Mouse (Mus musculus) gastrocnemius, postnatal 4 days (tissue): Measurements from ENCODE around the gene Nck2. TPM values are rescaled to one million over a fixed set of nuclear protein-coding genes. Genes with fewer than 3 reads are reported as not detected.

Experiments used
- DNase-seq, 2 experiments: peaks; one replicate each; pipeline ENCODE4 v3.0.0; 2021 to 2022; ENCODE audit warnings: low spot score in 2 of 2, mixed read lengths in 2 of 2
- long read RNA-seq, 2 experiments: library from polyadenylated mRNA; stranded (forward); transcript quantifications; one replicate each; pipeline ENCODE4 v2.0.0; 2021
- total RNA-seq, 2 experiments: library from RNA; stranded (reverse); gene quantifications; 2 replicates each; pipeline ENCODE4 v1.2.3; 2021

The Nck2 gene
- 10 to 100 TPM; 40.6 to 46.5 TPM for total RNA-seq
- long read RNA-seq, experiment 1, transcript Nck2-201 (5 exons, 2,772 nt): major isoform, 113 of 133 reads
- long read RNA-seq, experiment 1, partial matches to known transcripts: 9 of 133 reads
- long read RNA-seq, experiment 1, other reads (novel, unspliced or antisense): 9 of 133 reads
- long read RNA-seq, experiment 2, transcript Nck2-201 (5 exons, 2,772 nt): major isoform, 113 of 133 reads
- long read RNA-seq, experiment 2, partial matches to known transcripts: 10 of 133 reads
- long read RNA-seq, experiment 2, other reads (novel, unspliced or antisense): 10 of 133 reads

DNA sequence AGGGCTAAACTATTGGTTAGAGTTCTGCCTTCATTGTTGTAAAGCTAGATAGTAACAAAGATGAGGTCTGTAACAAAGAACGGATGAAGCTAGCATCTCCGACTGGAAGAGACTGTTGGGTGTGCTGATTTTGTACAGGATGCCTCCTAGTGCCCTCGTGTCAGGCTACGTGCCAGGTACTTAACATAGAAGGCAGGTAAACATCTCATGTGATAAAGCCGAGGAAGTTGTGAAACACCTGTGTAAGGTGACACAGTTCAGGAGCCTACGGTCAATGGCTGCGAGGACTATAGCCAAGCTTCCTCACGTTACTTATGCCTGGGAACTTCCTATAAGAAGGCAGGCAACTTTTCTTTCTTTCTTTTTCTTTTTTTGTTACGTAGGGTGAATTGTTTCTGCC is at the start of gene Nck2:
Gene Nck2 (plus strand): TSS at position 49 of the 400 bp plus-strand sequence.
- no peak for DNase-seq

DNA sequence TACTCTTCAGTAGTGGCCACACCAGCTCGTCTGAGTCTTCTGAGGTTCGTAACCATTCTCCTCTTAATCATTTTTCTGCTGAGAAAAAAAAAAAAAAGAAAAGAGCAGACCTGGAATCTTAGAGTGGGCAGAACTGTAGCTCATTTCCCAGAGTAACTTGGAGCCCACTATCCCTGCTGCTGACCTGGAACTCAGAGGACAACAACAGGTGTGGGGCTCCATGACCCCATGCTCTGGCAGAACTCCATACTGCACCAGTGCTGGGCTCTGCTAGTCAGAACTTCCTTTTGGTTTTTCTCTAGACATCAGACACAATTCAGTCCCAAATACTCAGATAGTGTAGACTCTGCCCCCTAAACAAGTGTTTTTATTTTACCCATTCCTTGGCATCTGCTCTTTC is 49.3 kb upstream of the Nck2 start:
- no peak for DNase-seq

DNA sequence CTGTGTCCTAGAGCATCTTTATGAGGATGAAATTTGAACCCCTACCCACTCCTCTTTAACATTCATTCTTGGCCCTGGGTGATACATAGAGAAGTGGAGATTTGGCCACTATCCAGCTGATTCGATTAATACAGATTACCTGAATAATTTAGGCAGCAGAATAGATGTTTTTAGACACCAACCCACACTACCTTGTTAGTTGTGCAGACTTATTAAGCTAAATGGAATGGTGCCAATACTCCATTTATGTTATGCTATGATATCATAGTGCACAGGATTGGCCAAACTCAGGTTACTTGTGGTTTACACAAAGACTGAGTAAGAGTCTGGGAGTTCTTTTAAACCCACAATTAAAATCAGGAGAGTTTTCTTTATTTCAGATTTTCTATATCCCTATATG is 48.6 kb upstream of the Nck2 start:
- DNase-seq: no peak

DNA sequence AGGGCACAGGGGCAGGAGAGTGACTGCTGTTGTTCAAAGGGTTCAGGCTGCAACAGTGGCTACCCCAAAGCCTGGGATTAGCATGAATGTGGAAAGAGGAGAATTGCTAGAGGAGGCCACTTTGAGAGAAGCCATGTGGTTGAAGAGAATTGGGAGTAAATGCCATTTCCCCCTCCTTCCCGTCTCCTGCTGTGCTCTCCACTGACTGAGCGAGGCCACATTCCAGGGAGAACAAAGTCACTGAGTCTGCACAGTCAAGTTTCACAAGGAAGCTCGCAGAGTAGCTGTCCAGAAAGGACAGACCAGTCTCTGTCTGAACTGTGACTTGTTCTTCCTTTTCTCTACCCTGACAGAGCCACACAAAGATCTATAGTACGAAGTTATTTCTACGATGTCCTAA is 47.9 kb upstream of the Nck2 start:
- no peak for DNase-seq

DNA sequence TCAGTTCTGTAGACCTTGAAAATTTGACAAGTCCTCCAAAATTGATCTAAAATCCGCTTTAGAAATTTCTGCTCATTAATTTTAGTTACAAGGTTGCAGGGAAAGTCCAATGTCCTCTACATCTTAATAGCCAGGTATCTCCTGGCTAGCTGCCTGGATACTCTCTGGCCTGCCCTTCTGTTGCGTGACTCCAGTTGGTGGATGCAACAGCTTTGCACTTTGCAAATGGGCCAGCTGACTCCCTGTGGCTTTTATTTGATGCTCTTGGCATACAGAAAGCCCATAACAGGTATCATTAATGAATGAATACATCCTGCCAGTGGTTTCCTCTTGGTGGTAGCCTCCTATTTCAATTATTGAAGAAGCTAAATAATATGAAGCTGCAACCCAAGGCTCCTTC is 47.3 kb upstream of the Nck2 start:
- no peak for DNase-seq

DNA sequence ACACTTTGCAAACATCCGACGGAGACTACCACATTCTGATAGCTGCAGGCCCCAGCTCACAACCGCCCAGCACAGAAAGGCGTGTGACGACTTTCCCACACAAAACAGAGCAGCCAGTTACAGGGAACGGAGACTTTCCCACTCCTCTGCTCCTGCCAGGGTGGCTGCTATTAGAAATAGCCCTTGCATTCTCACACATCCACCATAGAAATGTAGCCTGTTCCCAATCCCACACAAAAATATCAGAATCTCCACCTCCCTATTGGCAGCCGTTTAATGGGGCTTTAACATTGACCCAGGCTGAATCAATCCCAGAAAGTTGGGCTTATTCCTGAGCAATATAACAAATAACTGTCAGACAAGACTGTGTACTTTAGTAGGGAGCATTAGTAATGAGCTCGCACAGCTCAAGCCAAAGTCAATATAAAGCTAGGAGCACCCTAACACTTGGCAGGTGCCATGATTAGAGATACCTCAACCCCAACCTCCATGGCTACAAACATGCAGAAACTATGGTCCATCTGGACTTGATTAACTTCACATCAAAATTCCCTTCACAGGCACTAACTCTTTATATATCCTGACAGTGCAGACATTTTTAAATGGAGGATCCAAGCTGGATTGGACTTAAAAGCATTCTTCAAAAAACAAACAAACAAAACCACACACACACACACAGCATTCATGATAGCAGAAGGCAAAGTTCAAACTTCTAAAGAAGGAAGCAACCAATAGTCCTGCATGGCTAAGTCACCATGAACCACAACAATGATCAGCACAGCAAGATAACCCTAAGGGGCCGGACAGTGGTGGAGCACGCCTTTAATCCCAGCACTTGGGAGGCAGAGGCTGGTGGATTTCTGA is 45.4 kb upstream of the Nck2 start:
- DNase-seq: no peak

DNA sequence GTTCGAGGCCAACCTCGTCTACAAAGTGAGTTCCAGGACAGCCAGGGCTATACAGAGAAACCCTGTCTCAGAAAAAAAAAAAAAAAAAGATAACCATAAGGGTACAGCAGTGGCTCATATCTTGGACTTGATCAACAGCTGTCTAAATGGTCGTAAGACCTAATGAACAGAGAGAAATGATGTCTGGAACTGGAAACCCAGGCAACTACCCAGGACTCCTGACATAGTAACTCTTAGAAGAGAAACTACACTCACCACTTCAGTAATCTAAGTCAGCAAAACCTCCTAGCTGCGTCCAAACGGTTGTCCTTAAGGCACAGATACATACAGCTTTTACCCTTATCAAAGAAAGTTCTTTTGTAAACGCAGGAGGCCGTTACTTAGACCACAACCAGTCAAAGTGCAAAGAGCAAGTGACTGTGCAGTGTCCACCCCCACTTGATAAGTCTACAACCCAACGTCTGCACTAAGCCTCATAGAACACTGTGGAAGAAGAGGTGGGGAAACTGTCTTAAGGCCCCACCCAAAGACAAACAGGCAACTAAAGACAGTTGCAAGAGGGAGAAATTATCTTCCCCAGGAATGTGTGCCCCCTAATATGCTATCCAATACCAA is 44.7 kb upstream of the Nck2 start:
- no peak for DNase-seq

DNA sequence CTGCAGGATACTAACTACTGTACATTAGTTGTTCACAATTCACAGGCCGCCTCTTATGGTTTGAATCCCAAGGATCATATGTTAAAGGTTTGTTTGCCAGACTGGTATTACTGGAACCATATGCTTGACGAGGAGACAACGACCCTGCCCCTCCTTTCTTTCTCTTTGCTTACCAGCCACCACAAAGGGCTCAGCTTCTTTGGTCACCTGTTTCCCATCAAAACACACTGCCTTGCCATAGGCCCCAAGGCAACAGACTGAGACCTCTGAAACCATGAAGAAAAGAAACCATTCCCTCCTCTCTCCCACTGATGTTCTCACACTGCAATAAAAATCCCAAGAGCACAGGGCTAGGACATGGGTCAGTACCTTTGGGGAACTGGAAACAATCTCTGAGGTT is 43.7 kb upstream of the Nck2 start:
- no peak for DNase-seq

DNA sequence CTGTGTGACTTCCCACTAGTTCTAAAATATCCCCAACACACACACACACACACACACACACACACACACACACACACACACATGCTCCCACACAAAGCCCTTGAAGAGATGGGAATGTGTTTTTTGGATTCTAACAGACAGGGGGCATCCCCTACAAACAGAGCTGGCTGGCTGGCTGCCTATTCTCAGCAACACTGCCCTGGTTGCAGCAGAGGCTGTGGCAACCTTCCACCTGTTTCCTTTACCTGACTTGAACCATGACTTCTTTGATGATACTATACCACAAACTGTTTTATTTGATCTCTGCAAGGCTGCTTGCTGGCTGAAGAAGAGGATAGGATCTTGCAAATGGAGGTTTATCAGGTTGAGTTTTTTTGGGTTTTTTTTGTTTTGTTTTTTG is 41.0 kb upstream of the Nck2 start:
- no peak for DNase-seq

DNA sequence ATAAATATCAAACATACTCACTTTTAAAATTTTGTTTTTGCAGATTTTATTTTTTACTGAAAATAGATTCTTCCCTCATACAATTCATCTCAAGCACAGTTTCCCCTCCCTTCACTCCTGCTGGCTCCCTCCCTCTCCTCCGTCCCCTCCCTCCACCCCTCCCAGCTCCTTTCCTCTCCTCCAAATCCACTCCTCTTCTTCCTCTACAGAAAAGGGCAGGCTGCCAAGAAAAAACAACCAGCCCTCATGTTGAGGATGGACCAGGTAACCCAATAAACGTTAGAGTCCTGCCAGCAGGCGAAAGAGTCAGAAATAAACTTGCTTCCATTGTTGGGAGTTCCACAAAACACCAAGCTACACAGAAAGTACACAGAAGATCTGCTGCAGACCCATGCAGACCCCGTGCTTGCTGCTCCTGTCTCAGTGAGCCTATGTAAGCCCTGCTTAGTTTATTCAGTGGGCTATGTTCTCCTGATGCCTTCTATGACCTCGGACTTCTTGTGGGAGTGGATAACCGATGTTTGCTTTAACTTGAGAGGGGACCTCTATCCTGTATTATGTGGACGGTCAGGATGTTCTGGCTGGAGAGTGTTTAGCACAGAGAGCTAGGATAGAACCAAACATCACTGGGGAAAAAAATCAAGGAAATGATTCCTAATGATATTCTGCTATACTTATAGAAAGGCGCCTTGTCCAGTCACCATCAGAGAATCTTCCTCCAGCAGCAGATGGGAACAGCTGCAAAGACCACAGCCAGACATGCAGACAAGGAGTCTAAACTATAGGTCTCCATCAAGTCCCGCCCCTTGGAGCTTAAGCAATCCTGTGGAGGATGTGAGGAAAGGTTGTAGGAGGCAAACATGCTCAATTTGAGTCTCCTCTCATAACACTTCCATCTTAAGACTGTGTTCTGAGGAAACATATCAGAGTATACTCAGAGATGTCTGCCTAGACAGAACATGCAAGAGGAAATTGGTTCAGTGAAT is 39.4 kb upstream of the Nck2 start:
- DNase-seq: no peak

DNA sequence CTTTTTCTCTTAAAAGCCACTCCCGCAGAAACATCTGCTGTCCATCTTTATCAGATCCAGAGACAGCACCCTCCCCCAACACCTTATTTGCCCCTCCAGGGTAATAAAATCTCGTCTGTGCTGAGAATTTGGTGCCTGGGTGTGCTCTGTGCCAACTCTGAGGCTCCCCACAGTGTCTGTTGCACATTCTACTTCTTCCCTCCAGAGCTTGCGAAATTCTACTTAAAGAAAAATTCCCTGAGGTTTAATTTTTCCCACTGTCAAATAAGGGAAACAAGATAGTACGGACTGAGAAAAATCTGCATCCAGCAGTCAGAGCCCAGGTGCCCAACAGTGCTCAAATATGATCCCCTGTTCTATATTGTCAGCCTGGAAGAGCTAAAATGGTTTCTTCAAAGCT is 35.4 kb upstream of the Nck2 start:
- DNase-seq: no peak

DNA sequence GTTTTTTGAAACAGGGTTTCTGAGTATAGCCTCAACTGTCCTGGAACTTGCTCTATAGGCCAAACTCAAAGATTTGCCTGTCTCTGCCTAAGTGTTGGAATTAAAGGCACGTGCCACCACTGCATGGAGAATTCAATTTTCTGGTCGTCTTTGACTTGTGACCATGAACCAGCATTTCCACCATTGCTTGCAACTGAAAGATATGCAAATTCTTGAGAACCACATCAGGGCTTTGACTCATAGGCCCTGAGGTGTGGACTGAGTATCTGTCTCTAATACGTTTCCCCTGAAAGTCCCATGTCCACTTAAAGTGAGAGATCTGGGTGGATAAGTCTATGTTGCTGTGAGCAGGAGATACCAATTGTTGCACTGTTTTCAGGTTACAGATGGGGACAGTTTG is 31.6 kb upstream of the Nck2 start:
- DNase-seq: no peak

DNA sequence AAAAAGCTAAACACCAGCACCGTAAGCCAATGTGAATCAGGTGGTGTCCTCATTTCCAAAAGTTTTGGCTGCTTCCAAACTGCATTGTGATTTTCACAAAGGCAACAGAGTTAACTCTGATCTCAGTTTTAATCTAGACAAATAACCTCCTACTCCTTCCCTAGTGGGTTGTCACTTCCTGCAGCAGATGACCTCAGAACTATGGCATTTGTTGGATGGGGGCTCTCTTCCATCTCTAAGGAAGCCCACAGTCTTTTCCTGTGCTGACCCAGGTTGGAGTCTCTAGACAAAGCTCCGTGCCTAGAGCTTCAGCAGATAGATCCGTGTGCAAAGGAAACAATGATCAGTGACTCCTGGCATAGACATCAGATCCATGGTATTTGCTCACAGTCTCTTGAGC is 31.1 kb upstream of the Nck2 start:
- DNase-seq: no peak

DNA sequence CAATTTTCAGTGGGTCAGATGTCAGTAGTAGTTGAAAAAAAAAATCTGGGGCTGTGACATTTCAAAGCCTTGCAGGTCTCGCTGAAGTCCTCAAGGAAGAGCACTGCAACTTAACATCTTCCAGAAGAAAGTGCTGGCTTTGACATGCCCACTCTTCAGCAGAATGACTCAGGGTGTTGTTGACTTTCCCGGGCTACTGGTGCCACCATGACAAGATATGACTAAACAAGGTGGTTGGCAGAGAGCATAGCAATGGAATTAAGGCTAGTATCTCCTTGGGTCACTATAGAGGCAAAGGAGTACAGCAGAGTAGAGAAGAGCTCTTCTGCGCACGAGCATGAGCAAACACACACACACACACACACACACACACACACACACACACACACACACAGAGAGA is 30.6 kb upstream of the Nck2 start:
- DNase-seq: no peak

DNA sequence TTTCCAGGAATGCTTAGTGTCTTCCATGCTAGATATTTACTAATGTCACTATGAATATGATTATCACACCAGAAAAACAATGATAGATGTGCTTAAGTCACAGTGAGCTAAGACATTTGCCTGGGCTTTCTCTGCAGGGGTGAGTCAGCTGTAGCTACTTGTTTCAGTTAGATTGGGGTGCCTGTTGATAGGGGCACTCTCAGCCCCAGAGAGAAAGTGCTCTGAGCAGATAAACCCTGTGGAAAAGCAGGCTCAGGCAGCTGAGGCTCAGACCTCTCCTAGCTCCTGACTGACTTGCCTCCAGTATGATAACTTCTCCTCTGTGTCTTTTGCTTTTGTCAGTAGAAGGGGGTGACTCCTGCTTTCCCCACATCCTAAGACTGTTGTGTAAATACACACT is 30.2 kb upstream of the Nck2 start:
- no peak for DNase-seq

DNA sequence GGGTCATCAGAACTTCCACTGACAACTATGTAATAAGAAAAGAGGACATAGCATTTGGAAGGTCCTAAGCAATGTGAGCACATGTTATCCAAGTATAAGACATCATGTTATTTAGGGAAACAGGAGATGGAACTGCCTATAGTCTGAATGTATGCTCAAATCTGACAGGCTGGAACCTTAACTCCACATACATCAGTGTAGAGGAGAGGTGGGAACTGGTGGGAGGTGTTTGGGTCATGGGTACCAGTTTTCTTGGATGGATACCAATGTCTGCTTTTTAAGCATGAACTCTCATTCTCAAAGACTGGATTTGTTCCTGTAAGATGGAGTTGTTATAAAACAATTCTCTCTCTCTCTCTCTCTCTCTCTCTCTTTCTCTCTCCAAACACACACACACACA is 29.4 kb upstream of the Nck2 start:
- DNase-seq: no peak

DNA sequence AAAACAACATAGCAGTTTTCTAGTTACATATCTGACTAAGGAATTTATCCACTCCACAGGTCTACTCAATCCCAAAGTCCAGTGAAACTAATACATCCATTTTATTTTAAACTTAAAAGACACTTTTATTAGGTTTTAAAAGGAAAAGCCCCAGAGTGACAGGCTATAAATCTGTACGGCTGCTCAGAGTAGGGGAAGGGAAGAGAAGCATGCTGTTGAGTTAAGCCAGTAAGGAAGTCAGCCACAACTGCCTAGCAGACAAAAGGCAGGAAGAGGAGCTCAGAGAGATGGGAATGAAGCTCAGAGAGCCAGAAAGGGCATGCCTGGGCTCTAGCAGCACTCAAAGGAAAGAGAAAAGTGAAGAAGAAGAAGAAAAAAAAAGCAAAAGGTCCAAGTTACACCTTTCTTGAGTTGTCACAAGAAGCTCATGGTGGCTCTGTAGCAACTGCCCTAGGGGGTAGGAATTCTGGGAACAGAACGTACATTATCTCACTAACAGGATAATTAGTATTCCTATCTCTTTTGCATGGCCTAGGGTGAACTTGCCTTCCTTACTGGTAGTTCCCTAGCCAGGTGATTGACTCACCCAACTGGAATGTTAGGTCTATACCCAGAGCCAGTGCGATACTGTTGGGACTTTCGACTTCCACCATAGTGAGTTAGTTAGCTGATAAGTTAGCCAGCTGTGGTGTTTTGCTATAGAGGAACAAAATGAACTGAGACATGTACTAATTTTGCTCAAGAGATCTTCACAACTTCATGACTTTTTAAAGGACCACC is 21.2 kb upstream of the Nck2 start:
- DNase-seq: no peak

DNA sequence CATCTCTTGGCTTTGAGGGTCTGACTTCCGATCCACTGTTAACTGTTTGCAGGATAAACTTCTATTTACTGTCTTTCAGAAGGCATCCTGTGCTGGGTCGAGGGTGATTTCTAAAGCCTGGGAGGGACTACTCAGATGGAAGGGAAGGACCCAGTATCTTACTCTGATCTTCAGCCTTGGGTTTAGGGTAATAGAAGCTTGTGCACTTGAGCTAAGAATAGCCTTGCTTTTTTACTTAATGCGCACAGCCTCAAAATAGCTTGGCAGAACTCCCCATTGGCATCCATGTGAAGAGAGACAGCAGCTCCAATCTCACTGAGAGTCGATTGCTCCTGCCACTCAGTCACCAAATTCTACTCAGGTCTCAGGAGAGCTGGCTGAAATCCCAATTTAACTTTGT is 17.9 kb upstream of the Nck2 start:
- peak in 1 of 2 experiments; percentile 16 for DNase-seq

DNA sequence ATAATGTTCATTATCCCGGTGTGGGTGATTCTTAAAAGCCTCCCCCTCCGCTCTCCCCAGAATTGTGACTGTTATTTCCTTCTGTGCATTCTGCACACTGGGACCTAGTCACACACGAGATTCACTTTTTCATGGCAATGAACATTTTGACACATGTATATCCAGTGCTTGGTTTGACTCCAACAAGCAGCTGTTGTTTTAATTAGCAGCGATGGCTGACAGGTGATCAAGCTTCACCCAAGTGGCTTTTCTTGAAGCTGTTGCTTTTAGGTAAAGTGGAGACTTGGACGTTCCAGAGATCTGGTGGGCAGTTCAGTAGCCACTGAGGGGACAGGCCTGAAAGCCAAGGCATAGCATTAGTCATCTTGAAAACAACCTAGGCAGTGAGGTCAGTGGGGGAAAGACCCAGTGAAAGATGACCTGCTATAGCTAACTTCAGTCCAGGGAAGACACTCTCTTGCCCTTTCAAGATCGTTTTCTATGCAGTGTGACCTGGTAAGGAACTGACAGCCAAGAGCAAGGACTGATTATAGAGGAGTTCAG is 17.3 kb upstream of the Nck2 start:
- no peak for DNase-seq
